Mouse (Mus musculus) limb, embryonic 12.5 days (tissue): Measurements from ENCODE around the gene Aph1c. TPM values are rescaled to one million over a fixed set of nuclear protein-coding genes. Genes with fewer than 3 reads are reported as not detected.
"Not testable (repeated sequence)": the region's sequence is repeated elsewhere in the genome, so short reads cannot be mapped to it uniquely, and the experiment has no call there.

Experiments used
- ATAC-seq: fragments of 200-750 bp; cut with Nextera tagmentation; 2 replicates; pipeline ENCODE4 v1.8.0; 2017; ENCODE audit warnings: low read depth, moderate TSS enrichment; ENCODE audit not compliant: insufficient number of reproducible peaks, insufficient read depth, low FRiP score, low TSS enrichment
- H3K27ac ChIP-seq: fragments of 300-500 bp; sonication (generic); 2 replicates; pipeline ENCODE4 v1.5.1; 2016; ENCODE audit warnings: mild to moderate bottlenecking, moderate library complexity
- H3K27me3 ChIP-seq: fragments of 300-500 bp; sonication (generic); 2 replicates; pipeline ENCODE4 v1.6.1; 2016; ENCODE audit warnings: mild to moderate bottlenecking, moderate library complexity
- H3K36me3 ChIP-seq: fragments of 300-500 bp; sonication (generic); 2 replicates; pipeline ENCODE4 v1.6.1; 2016; ENCODE audit warnings: mild to moderate bottlenecking, moderate library complexity
- H3K4me1 ChIP-seq: fragments of 300-500 bp; sonication (generic); replicated peaks from 2 replicates; pipeline ENCODE4 v1.6.1; 2016
- H3K4me2 ChIP-seq: fragments of 300-500 bp; sonication (generic); 2 replicates; pipeline ENCODE4 v1.6.1; 2016; ENCODE audit warnings: mild to moderate bottlenecking, moderate library complexity
- H3K4me3 ChIP-seq: fragments of 300-500 bp; sonication (generic); replicated peaks from 2 replicates; pipeline ENCODE4 v1.5.1; 2016; ENCODE audit warnings: mild to moderate bottlenecking
- H3K9ac ChIP-seq: fragments of 300-500 bp; sonication (generic); replicated peaks from 2 replicates; pipeline ENCODE4 v1.6.1; 2016; ENCODE audit warnings: mild to moderate bottlenecking, moderate library complexity
- H3K9me3 ChIP-seq: fragments of 300-500 bp; sonication (generic); 2 replicates; pipeline ENCODE4 v1.6.1; 2016; ENCODE audit warnings: mild to moderate bottlenecking, moderate library complexity
- WGBS: fragments of 180-500 bp; shearing (Covaris S2); methylation state at CpG from one replicate; pipeline ENCODE4 v1.1.7; 2016; 5-methylcytosine and 5-hydroxymethylcytosine counted together
- polyA plus RNA-seq: library from polyadenylated mRNA; unstranded; fragments of >200 nt; fragmentation: Nextera tagmentation; extraction: Ambion mirVana; gene quantifications from 2 replicates; pipeline ENCODE4 v1.2.1, GENCODE M21; 2016

Aph1c gene
- polyA plus RNA-seq, result 1.1 and 2.4 TPM in 2 replicates

GRCm38 (mm10) chr9:66834318-66835096, at the start of gene Aph1c:
Gene Aph1c (minus strand): TSS chr9:66834726.
- WGBS, result under 1% methylated on average over 58 of the region's 58 CpGs
- H3K9me3 ChIP-seq, result no peaks in the 10 kb centered on the region
- peaks cover 14% of the 10 kb centered on the region for H3K27me3 ChIP-seq
- ATAC-seq, result peak; percentile 100
- H3K4me1 ChIP-seq, result peaks cover 14% of the 10 kb centered on the region
- H3K4me2 ChIP-seq, result peak within 1 kb of the TSS; percentile 91
- peak within 1 kb of the TSS; percentile 63 for H3K4me3 ChIP-seq
- H3K27ac ChIP-seq, result peak within 1 kb of the TSS; percentile 54; the same call in 1 of the 2 replicates
- H3K36me3 ChIP-seq, result no peaks in the 10 kb centered on the region
- H3K9ac ChIP-seq, result peak within 1 kb of the TSS; percentile 58

- no peak for ATAC-seq
- H3K36me3 ChIP-seq, result no peaks in the 10 kb centered on the region
- 85% methylated on average over 5 of the region's 5 CpGs for WGBS
- H3K27me3 ChIP-seq, result no peaks in the 10 kb centered on the region
- H3K4me1 ChIP-seq, result peaks cover 22% of the 10 kb centered on the region
- H3K4me2 ChIP-seq, result no peak overlapping the region
- H3K27ac ChIP-seq, result no peak overlapping the region
- H3K9ac ChIP-seq, result no peak overlapping the region
- H3K9me3 ChIP-seq, result no peaks in the 10 kb centered on the region
- H3K4me3 ChIP-seq, result no peak overlapping the region
Observed at GRCm38 (mm10) chr9:66883500-66883899, 49.0 kb upstream of the Aph1c start.

DNA sequence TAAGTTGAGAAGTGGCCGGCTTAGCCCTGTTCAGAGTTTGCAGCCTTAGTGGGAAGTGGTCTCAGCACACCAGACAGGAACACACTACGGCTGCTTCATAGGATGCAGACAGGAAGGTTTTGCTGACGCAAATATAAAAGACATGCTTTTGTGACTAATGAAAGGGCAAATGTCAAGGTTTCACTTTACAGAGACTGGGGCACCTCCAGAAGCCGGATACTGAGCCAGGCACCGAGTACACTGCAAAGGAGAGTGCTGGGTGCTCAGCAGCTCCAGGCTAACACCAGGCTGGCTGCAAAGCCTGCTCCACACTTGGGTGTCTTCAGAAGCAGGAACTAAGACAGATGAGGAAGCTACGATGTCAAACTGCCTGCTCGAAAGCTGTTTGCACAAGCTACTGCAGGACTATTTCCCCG, 47.9 kb upstream of the Aph1c start:
- Histone ChIP-seq H3K4me3 (no peak overlapping the region), H3K36me3 (no peaks in the 10 kb centered on the region), H3K4me2 (no peak overlapping the region), H3K9me3 (no peaks in the 10 kb centered on the region), H3K9ac (no peak overlapping the region), H3K4me1 (peaks cover 13% of the 10 kb centered on the region), H3K27me3 (no peaks in the 10 kb centered on the region), H3K27ac (no peak overlapping the region)
- WGBS, result 53% methylated on average over 8 of the region's 8 CpGs
- no peak for ATAC-seq

DNA sequence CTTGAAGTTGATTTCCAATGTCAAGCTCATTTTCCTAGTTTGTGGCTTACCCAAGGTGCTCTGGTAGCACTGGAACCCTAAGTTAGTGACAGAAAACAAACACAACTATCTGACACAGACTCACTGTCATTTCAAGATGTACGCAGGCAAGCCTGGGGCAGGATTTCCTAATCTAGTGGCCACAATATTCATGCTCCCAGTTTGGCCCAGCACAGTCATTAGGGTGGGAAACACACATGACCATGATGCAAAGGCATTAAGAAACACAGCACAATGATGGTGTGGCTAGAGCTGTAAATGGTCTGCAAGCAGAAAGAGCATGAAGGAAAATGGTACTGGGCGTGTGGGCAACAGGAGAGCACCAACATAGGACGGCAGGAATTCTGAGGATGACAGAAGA, 47.3 kb upstream of the Aph1c start:
- WGBS, result 89% methylated on average over 3 of the region's 3 CpGs
- ATAC-seq, result no peak
- no peak overlapping the region for H3K27ac ChIP-seq

GRCm38 (mm10) chr9:66880752-66881151, 46.2 kb upstream of the Aph1c start:
- 87% methylated on average over 2 of the region's 2 CpGs for WGBS
- Histone ChIP-seq H3K36me3 (no peaks in the 10 kb centered on the region), H3K27ac (no peak overlapping the region), H3K4me3 (no peak overlapping the region), H3K27me3 (no peaks in the 10 kb centered on the region), H3K9ac (no peak overlapping the region), H3K4me1 (peaks cover 6% of the 10 kb centered on the region), H3K9me3 (no peaks in the 10 kb centered on the region), H3K4me2 (no peak overlapping the region)
- ATAC-seq, result no peak

More for the DNA sequence above, 47.3 kb upstream of the Aph1c start:
- Histone ChIP-seq H3K4me1 (peaks cover 10% of the 10 kb centered on the region), H3K9me3 (no peaks in the 10 kb centered on the region), H3K4me3 (no peak overlapping the region), H3K27me3 (no peaks in the 10 kb centered on the region), H3K4me2 (no peak overlapping the region), H3K9ac (no peak overlapping the region), H3K36me3 (no peaks in the 10 kb centered on the region)

DNA sequence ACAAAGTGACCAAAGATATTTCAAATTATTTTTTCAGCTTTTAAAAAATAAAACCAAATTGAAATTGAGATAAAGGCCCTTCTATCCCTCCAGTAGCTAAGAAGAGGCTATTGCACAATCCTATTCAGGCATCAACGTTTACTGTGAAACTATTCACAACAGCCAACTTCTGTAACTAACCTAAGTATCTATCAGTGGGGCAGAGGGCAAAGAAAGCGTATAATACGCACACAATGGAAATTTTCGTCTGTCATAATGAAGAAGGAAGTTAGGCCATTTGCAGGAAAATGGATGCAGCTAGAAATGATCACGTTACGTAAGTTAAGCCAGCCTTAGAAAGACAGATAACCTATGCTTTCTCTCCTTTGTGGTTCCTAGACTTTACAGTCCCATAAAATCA, 45.0 kb upstream of the Aph1c start:
- peaks cover 5% of the 10 kb centered on the region; the same call in 1 of the 2 replicates for H3K36me3 ChIP-seq
- peaks cover 7% of the 10 kb centered on the region for H3K9me3 ChIP-seq
- peaks cover 6% of the 10 kb centered on the region for H3K4me1 ChIP-seq
- 89% methylated on average over 6 of the region's 6 CpGs for WGBS
- no peak for ATAC-seq
- no peak overlapping the region for H3K9ac ChIP-seq
- H3K27ac ChIP-seq, result no peak overlapping the region
- H3K27me3 ChIP-seq, result no peaks in the 10 kb centered on the region
- H3K4me3 ChIP-seq, result no peak overlapping the region
- no peak overlapping the region for H3K4me2 ChIP-seq

- no peak for ATAC-seq
- Histone ChIP-seq H3K36me3 (peaks cover 7% of the 10 kb centered on the region; the same call in 1 of the 2 replicates), H3K9me3 (peaks cover 11% of the 10 kb centered on the region), H3K27me3 (no peaks in the 10 kb centered on the region), H3K4me1 (peaks cover 6% of the 10 kb centered on the region), H3K27ac (no peak overlapping the region), H3K9ac (no peak overlapping the region), H3K4me2 (no peak overlapping the region), H3K4me3 (no peak overlapping the region)
- WGBS, result 93% methylated on average over 3 of the region's 3 CpGs
Observed at GRCm38 (mm10) chr9:66878899-66879298, 44.4 kb upstream of the Aph1c start.

- Histone ChIP-seq H3K36me3 (peaks cover 7% of the 10 kb centered on the region; the same call in 1 of the 2 replicates), H3K9ac (no peak overlapping the region), H3K27ac (no peak overlapping the region), H3K27me3 (no peaks in the 10 kb centered on the region), H3K9me3 (peaks cover 11% of the 10 kb centered on the region), H3K4me3 (no peak overlapping the region), H3K4me2 (no peak overlapping the region), H3K4me1 (no peaks in the 10 kb centered on the region)
- 77% methylated on average over 5 of the region's 5 CpGs for WGBS
- ATAC-seq, result no peak
Observed at GRCm38 (mm10) chr9:66876577-66876976, 42.1 kb upstream of the Aph1c start.

- Histone ChIP-seq H3K9ac (no peak overlapping the region), H3K4me2 (no peak overlapping the region), H3K27ac (no peak overlapping the region), H3K4me3 (no peak overlapping the region), H3K4me1 (no peaks in the 10 kb centered on the region), H3K9me3 (peaks cover 11% of the 10 kb centered on the region), H3K27me3 (no peaks in the 10 kb centered on the region), H3K36me3 (peaks cover 7% of the 10 kb centered on the region; the same call in 1 of the 2 replicates)
- no peak for ATAC-seq
- WGBS, result 96% methylated on average over 5 of the region's 5 CpGs
Observed at GRCm38 (mm10) chr9:66874297-66874696, 39.8 kb upstream of the Aph1c start.

GRCm38 (mm10) chr9:66873531-66873930, 39.0 kb upstream of the Aph1c start:
- Histone ChIP-seq H3K4me2 (no peak overlapping the region), H3K4me1 (no peaks in the 10 kb centered on the region), H3K27ac (no peak overlapping the region), H3K36me3 (peaks cover 7% of the 10 kb centered on the region; the same call in 1 of the 2 replicates), H3K9me3 (peaks cover 11% of the 10 kb centered on the region), H3K27me3 (no peaks in the 10 kb centered on the region), H3K9ac (no peak overlapping the region), H3K4me3 (no peak overlapping the region)
- ATAC-seq, result no peak

- H3K4me3 ChIP-seq, ATAC-seq, H3K27ac ChIP-seq, H3K27me3 ChIP-seq, H3K36me3 ChIP-seq, H3K4me1 ChIP-seq, H3K4me2 ChIP-seq, H3K9ac ChIP-seq: not testable (repeated sequence)
- peaks cover 11% of the 10 kb centered on the region for H3K9me3 ChIP-seq
- WGBS, result 89% methylated on average over 2 of the region's 2 CpGs
Observed at GRCm38 (mm10) chr9:66873009-66873408, 38.5 kb upstream of the Aph1c start.
